Mouse (Mus musculus) right cerebral cortex, postnatal 4 days (tissue): ENCODE results near the gene Gm49355.
"Not testable (repeated sequence)": the region's sequence is repeated elsewhere in the genome, so short reads cannot be mapped to it uniquely, and the experiment has no call there.

Experiments used
- DNase-seq: peaks from one replicate; pipeline ENCODE4 v3.0.0-alpha.2; 2022

Gm49355 gene

GRCm38 (mm10) chr14:12283641-12284040 lies at the start of gene Gm49355:
Gene Gm49355, plus strand, starts transcription at chr14:12283976.
- DNase-seq = no peak

- no peak for DNase-seq
Observed at GRCm38 (mm10) chr14:12243726-12244125, 40.0 kb upstream of the Gm49355 start.

- no peak for DNase-seq
Observed at GRCm38 (mm10) chr14:12276031-12276430, 7.7 kb upstream of the Gm49355 start.

- peak; percentile 80 for DNase-seq
Observed at GRCm38 (mm10) chr14:12284141-12284912, 551 bp downstream of the Gm49355 start, which contains the start of gene 3830406C13Rik. Gene 3830406C13Rik, plus strand, starts transcription at chr14:12284173.

- not testable (repeated sequence) for DNase-seq
Observed at GRCm38 (mm10) chr14:12289747-12290146, 6.0 kb downstream of the Gm49355 start.

GRCm38 (mm10) chr14:12296391-12296790 lies 12.6 kb downstream of the Gm49355 start:
- peak; percentile 6 for DNase-seq

GRCm38 (mm10) chr14:12299171-12299570 lies 15.4 kb downstream of the Gm49355 start:
- no peak for DNase-seq

- no peak for DNase-seq
Observed at GRCm38 (mm10) chr14:12299654-12300053, 15.9 kb downstream of the Gm49355 start.

- DNase-seq = no peak
Observed at GRCm38 (mm10) chr14:12300275-12300674, 16.5 kb downstream of the Gm49355 start.

GRCm38 (mm10) chr14:12300677-12301076 lies 16.9 kb downstream of the Gm49355 start:
- peak; percentile 55 for DNase-seq

GRCm38 (mm10) chr14:12303106-12303505 lies 19.3 kb downstream of the Gm49355 start:
- no peak for DNase-seq

GRCm38 (mm10) chr14:12333622-12334021 lies 49.8 kb downstream of the Gm49355 start:
- no peak for DNase-seq

- no peak for DNase-seq
Observed at GRCm38 (mm10) chr14:12334925-12335324, 51.1 kb downstream of the Gm49355 start.

- DNase-seq = no peak
Observed at GRCm38 (mm10) chr14:12337421-12337997, 53.7 kb downstream of the Gm49355 start.

GRCm38 (mm10) chr14:12337998-12338809 lies 54.4 kb downstream of the Gm49355 start:
- no peak for DNase-seq

- no peak for DNase-seq
Observed at GRCm38 (mm10) chr14:12338811-12339565, 55.2 kb downstream of the Gm49355 start.

- DNase-seq = no peak
Observed at GRCm38 (mm10) chr14:12340238-12341074, 56.7 kb downstream of the Gm49355 start.

- DNase-seq = no peak
Observed at GRCm38 (mm10) chr14:12341075-12341788, 57.5 kb downstream of the Gm49355 start.

- no peak for DNase-seq
Observed at GRCm38 (mm10) chr14:12341789-12342457, 58.1 kb downstream of the Gm49355 start.

GRCm38 (mm10) chr14:12342458-12343131 lies 58.8 kb downstream of the Gm49355 start:
- no peak for DNase-seq
